Mouse (Mus musculus) forebrain, embryonic 16.5 days (tissue): Measurements from ENCODE around the gene Ppm1j. TPM values are rescaled to one million over a fixed set of nuclear protein-coding genes. Genes with fewer than 3 reads are reported as not detected.

Source experiments
- ATAC-seq: fragments of 200-750 bp; cut with Nextera tagmentation; 2 replicates; pipeline ENCODE4 v1.8.0; 2017; ENCODE audit warnings: mild to moderate bottlenecking, moderate library complexity
- H3K27ac ChIP-seq: fragments of 300-500 bp; sonication (generic); 2 replicates; pipeline ENCODE4 v1.5.1; 2014; ENCODE audit warnings: low read length, control low read depth
- H3K27me3 ChIP-seq: fragments of 300-500 bp; sonication (generic); replicated peaks from 2 replicates; pipeline ENCODE4 v1.6.1; 2014; ENCODE audit warnings: low read length; ENCODE audit not compliant: control insufficient read depth, insufficient read depth
- H3K36me3 ChIP-seq: fragments of 300-500 bp; sonication (generic); 2 replicates; pipeline ENCODE4 v1.6.1; 2014; ENCODE audit not compliant: control insufficient read depth, insufficient read depth
- H3K4me1 ChIP-seq: fragments of 300-500 bp; sonication (generic); replicated peaks from 2 replicates; pipeline ENCODE4 v1.6.1; 2014; ENCODE audit warnings: low read length; ENCODE audit not compliant: control insufficient read depth, insufficient read depth
- H3K4me2 ChIP-seq: fragments of 300-500 bp; sonication (generic); 2 replicates; pipeline ENCODE4 v1.6.1; 2014; ENCODE audit warnings: mild to moderate bottlenecking, low read length, control low read depth
- H3K4me3 ChIP-seq: fragments of 300-500 bp; sonication (generic); replicated peaks from 2 replicates; pipeline ENCODE4 v1.5.1; 2014; ENCODE audit warnings: mild to moderate bottlenecking, low read length, control low read depth
- H3K9ac ChIP-seq: fragments of 300-500 bp; sonication (generic); replicated peaks from 2 replicates; pipeline ENCODE4 v1.6.1; 2014; ENCODE audit warnings: low read depth, low read length, control low read depth
- H3K9me3 ChIP-seq: fragments of 300-500 bp; sonication (generic); 2 replicates; pipeline ENCODE4 v1.6.1; 2016; ENCODE audit warnings: low read length; ENCODE audit not compliant: control insufficient read depth
- WGBS: fragments of 180-500 bp; shearing (Covaris S2); extraction: QIAGEN DNeasy Blood & Tissue Kit; methylation state at CpG from one replicate; pipeline ENCODE4 v1.1.7; 2014; 5-methylcytosine and 5-hydroxymethylcytosine counted together
- polyA plus RNA-seq: library from polyadenylated mRNA; unstranded; fragments of >200 nt; fragmentation: Nextera tagmentation; extraction: Ambion mirVana; gene quantifications from 2 replicates; pipeline ENCODE4 v1.2.1, GENCODE M21; 2015

Ppm1j gene
- polyA plus RNA-seq, 1 experiment from 2014 or later, result 2.3 TPM

DNA sequence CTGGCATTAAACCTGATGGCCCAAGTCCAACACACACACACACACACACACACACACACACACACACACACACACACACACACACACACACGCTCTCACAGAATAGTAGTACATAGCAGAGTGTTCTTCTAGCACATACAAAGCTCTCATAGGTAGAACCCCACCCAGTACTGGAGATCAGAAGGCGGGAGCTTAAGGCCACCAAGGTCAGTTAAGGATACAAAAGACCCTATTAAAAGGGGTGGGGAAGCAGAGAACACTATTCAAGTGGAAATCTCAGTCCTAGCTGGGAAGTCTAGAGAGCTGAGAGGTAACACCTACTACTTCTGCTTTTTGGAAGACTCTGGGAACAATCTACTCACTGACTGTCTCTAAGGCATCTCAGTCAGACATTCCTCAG is 34.5 kb downstream of the Ppm1j start:
- no peaks in the 10 kb centered on the region for H3K9me3 ChIP-seq
- no peak overlapping the region for H3K4me2 ChIP-seq
- ATAC-seq, result no peak
- H3K27me3 ChIP-seq, result no peaks in the 10 kb centered on the region
- H3K36me3 ChIP-seq, result no peaks in the 10 kb centered on the region
- no peak overlapping the region for H3K9ac ChIP-seq
- no peak overlapping the region for H3K27ac ChIP-seq
- 82% methylated on average over 2 of the region's 2 CpGs for WGBS
- H3K4me1 ChIP-seq, result peaks cover 11% of the 10 kb centered on the region
- no peak overlapping the region for H3K4me3 ChIP-seq

DNA sequence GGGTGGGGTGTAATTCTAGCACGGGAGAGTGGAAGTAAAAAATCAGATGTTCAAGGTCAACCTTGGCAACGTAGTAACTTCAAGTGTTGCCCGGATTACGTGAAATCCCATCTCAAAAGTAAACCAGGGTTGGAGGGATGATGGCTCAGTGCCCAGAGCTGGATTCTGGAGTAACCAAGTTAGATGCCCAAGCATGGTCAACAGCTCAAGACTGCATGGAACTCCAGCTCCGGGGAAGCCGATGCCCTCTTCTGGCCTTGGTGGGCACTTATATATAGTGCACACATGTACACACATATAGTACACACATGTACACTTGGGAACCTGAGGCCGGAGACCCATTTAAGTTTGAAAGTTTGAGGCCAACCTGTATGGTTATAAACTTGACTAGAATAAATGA is 35.3 kb downstream of the Ppm1j start:
- H3K4me1 ChIP-seq, result peaks cover 11% of the 10 kb centered on the region
- no peaks in the 10 kb centered on the region for H3K27me3 ChIP-seq
- H3K9ac ChIP-seq, result no peak overlapping the region
- no peaks in the 10 kb centered on the region for H3K36me3 ChIP-seq
- no peak overlapping the region for H3K4me3 ChIP-seq
- no peak for ATAC-seq
- WGBS, result 97% methylated on average over 7 of the region's 7 CpGs
- no peak overlapping the region for H3K4me2 ChIP-seq
- no peak overlapping the region for H3K27ac ChIP-seq
- H3K9me3 ChIP-seq, result no peaks in the 10 kb centered on the region

DNA sequence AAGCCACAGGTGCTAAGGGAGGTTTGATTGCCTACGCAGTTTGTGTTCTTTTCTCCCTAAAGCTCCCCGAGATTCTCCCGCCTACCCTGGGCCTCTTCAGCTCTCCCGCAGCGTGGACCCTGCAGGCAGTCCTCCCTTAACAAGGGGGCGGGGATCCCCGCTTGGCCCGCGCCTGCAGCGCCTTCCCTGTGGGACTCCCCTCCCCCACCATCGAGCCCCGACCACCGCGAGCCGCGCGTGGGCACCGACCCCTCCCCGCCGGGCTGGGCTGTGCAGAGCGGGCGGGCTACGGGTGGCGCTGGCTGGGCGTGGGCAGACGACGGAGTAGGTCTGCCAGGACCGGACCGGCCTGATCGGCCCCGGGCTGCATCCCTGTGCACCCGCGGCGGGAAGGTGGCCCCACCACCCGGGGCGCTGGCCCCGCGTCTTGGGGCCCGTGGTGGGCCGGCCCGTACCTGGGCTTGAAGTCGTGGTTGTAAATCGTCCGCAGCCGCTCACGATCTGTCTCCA is 36.7 kb downstream of the Ppm1j start:
- peak; percentile 81 for ATAC-seq
- H3K4me2 ChIP-seq, result peak overlapping the region; percentile 98
- H3K4me1 ChIP-seq, result peaks cover 11% of the 10 kb centered on the region
- H3K27ac ChIP-seq, result peak overlapping the region; percentile 11; the same call in 1 of the 2 replicates
- H3K9me3 ChIP-seq, result no peaks in the 10 kb centered on the region
- under 1% methylated on average over 44 of the region's 46 CpGs for WGBS
- no peaks in the 10 kb centered on the region for H3K27me3 ChIP-seq
- peak overlapping the region; percentile 82 for H3K9ac ChIP-seq
- peak overlapping the region; percentile 83 for H3K4me3 ChIP-seq
- H3K36me3 ChIP-seq, result no peaks in the 10 kb centered on the region

DNA sequence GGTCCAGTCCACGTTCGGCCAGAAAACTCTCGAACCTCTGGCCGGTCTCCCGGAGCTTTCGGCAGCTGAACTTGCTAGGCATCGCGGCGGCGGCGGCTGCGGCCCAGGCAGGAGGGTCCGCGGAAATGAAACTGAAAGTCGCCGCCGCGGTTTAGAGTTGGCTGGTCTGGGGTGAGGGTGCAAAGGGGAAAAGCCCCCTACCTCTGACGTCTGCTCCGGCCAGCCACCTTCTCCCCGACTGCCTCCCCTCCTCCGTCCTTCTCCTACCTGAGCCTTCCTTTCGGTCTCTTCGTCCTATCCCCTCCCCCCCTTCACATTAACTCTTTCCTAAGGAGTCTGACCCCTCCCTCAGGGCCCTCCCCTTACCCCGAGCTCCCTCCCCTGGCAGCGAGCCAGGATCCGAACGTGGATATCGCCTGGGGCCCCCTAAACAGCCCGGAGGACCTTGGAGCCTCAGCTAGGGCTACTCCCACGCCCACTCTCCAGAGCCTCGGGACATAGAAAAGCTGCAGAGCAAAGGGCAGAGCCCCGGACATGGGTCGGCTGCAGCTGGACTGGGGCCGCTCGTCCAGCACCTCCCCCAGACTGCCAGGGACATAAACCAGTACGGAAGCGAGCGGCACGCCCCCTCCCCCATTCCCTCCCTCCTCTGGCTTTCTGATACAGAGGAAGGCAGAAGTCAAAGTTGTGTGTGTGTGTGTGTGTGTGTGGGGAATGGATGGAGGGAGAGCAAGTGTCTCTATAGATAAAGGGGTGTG is 37.3 kb downstream of the Ppm1j start, which contains the start of gene Mov10:
Gene Mov10, minus strand, starts transcription at position 573 of the 758 bp plus-strand sequence.
- 1% methylated on average over 38 of the region's 40 CpGs for WGBS
- Histone ChIP-seq H3K4me1 (peaks cover 11% of the 10 kb centered on the region), H3K9ac (peak within 1 kb of the TSS; percentile 82), H3K9me3 (no peaks in the 10 kb centered on the region), H3K4me3 (peak within 1 kb of the TSS; percentile 83), H3K27ac (peak within 1 kb of the TSS; percentile 11; the same call in 1 of the 2 replicates), H3K27me3 (no peaks in the 10 kb centered on the region), H3K4me2 (peak within 1 kb of the TSS; percentile 98), H3K36me3 (no peaks in the 10 kb centered on the region)
- peak; percentile 63 for ATAC-seq

DNA sequence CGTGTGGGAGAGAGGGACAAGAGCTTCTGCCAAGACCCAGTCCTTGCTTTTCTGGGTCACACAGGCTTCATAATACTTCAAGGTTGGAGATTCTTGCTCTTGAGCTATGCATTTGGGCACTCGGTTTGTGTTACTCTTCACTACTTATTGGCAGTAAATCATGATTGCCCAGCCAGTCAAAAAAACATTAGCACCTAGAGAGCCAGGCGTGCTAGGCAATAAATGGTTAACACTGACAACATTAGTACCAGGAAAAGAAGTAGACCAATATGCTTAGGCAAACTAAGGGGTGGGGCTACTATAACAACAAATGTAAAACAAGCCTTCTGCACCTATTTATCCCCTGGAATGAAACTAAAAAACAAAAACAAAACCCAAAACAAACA is 37.9 kb downstream of the Ppm1j start:
- no peak for ATAC-seq
- Histone ChIP-seq H3K36me3 (no peaks in the 10 kb centered on the region), H3K4me2 (peak overlapping the region; percentile 98), H3K9ac (no peak overlapping the region), H3K4me1 (peaks cover 11% of the 10 kb centered on the region), H3K27ac (no peak overlapping the region), H3K4me3 (peak overlapping the region; percentile 83; the same call in 1 of the 2 replicates), H3K27me3 (no peaks in the 10 kb centered on the region), H3K9me3 (no peaks in the 10 kb centered on the region)
- 7% methylated on average over 3 of the region's 3 CpGs for WGBS

DNA sequence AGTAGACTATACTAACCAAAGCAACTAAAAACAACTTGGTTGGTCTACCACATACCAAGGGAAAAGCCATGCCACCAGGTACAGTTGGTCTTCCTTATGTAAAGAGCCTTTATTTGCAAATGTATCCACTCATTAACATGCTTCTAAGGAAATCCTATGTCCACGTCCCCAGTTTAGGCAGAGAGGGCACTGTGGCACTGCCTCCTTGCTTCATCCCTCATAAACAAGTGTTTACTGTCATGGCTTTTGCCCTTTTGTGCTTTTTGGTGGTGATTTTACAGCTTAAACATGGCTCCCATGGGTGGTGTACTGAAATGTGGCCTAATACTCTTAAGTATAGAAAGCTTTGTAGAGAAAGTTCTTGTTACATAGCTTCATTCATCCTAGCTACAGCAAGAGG is 39.6 kb downstream of the Ppm1j start:
- H3K27ac ChIP-seq, result no peak overlapping the region
- 46% methylated on average over 1 of the region's 1 CpGs for WGBS
- H3K4me1 ChIP-seq, result peaks cover 11% of the 10 kb centered on the region
- ATAC-seq, result no peak
- peaks cover 2% of the 10 kb centered on the region; the same call in 1 of the 2 replicates for H3K36me3 ChIP-seq
- no peaks in the 10 kb centered on the region for H3K27me3 ChIP-seq
- no peak overlapping the region for H3K4me3 ChIP-seq
- H3K9me3 ChIP-seq, result no peaks in the 10 kb centered on the region
- H3K4me2 ChIP-seq, result no peak overlapping the region
- no peak overlapping the region for H3K9ac ChIP-seq

DNA sequence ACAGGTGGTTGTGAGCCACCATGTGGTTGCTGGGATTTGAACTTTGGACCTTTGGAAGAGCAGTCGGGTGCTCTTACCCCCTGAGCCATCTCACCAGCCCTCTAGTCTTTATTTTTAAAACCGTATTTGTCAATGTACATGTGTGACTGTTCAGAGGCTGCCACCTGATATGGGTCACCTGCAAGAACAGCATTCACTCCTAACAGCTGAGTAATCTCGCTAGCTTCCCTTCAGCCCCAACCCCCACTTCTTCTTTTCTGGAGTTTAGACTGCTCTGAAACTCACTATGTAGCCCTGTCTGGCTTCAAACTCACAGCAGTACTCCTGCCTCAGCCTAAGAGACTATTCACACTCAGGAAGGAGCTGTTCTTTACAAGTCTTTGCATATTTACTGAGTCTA is 41.6 kb downstream of the Ppm1j start:
- Histone ChIP-seq H3K27me3 (no peaks in the 10 kb centered on the region), H3K4me1 (peaks cover 8% of the 10 kb centered on the region), H3K4me2 (no peak overlapping the region), H3K9me3 (no peaks in the 10 kb centered on the region), H3K4me3 (no peak overlapping the region), H3K27ac (no peak overlapping the region), H3K36me3 (peaks cover 2% of the 10 kb centered on the region; the same call in 1 of the 2 replicates), H3K9ac (no peak overlapping the region)
- ATAC-seq, result no peak
- 93% methylated on average over 3 of the region's 3 CpGs for WGBS

Other genes starting within 250 kb of the Ppm1j start
- gene Slc16a1, start 142.4 kb upstream of the Ppm1j start, polyA plus RNA-seq, result 17.8 and 22.6 TPM in 2 replicates
- 0.16 and 0.17 TPM in 2 replicates for gene Fam19a3, start 784 bp downstream of the Ppm1j start, polyA plus RNA-seq
- gene Rhoc, start 7.3 kb downstream of the Ppm1j start, polyA plus RNA-seq, result 41.1 and 47.7 TPM in 2 replicates
- 7.5 and 8.7 TPM in 2 replicates for gene Mov10, start 37.5 kb downstream of the Ppm1j start, polyA plus RNA-seq
- gene St7l, start 82.9 kb downstream of the Ppm1j start, polyA plus RNA-seq, result 37.4 and 42.8 TPM in 2 replicates
- 169 and 183 TPM in 2 replicates for gene Capza1, start 83.4 kb downstream of the Ppm1j start, polyA plus RNA-seq
- 0.46 and 0.56 TPM in 2 replicates for gene Wnt2b, start 180.9 kb downstream of the Ppm1j start, polyA plus RNA-seq